Mouse (Mus musculus) stomach, postnatal 0 days (tissue): ENCODE data around the gene Cep112. TPM values are rescaled to one million over a fixed set of nuclear protein-coding genes. Genes with fewer than 3 reads are reported as not detected.
A peak's percentile ranks its signal among the peaks of the same experiment; 100 is the strongest.

Source experiments
- ATAC-seq: fragments of 200-750 bp; cut with Nextera tagmentation; 2 replicates; pipeline ENCODE4 v1.8.0; 2017; ENCODE audit not compliant: low FRiP score, low TSS enrichment
- DNase-seq: peaks from one replicate; pipeline ENCODE4 v3.0.0-alpha.2; 2016; ENCODE audit warnings: low spot score
- H3K27ac ChIP-seq: fragments of 300-500 bp; sonication (generic); replicated peaks from 2 replicates; pipeline ENCODE4 v1.5.1; 2014; ENCODE audit warnings: mild to moderate bottlenecking, control low read depth
- H3K27me3 ChIP-seq: fragments of 300-500 bp; sonication (generic); 2 replicates; pipeline ENCODE4 v1.6.1; 2014; ENCODE audit warnings: low read length; ENCODE audit not compliant: control insufficient read depth, insufficient read depth
- H3K36me3 ChIP-seq: fragments of 300-500 bp; sonication (generic); 2 replicates; pipeline ENCODE4 v1.6.1; 2014; ENCODE audit warnings: low read length, mixed read lengths; ENCODE audit not compliant: control insufficient read depth, insufficient read depth
- H3K4me1 ChIP-seq: fragments of 300-500 bp; sonication (generic); replicated peaks from 2 replicates; pipeline ENCODE4 v1.6.1; 2014; ENCODE audit warnings: antibody characterized with exemption; ENCODE audit not compliant: control insufficient read depth, insufficient read depth
- H3K4me2 ChIP-seq: fragments of 300-500 bp; sonication (generic); replicated peaks from 2 replicates; pipeline ENCODE4 v1.6.1; 2014; ENCODE audit warnings: low read depth, mild to moderate bottlenecking, control low read depth, moderate library complexity
- H3K4me3 ChIP-seq: fragments of 300-500 bp; sonication (generic); 2 replicates; pipeline ENCODE4 v1.5.1; 2014; ENCODE audit warnings: low read depth, low read length, control low read depth
- H3K9ac ChIP-seq: fragments of 300-500 bp; sonication (generic); 2 replicates; pipeline ENCODE4 v1.6.1; 2014; ENCODE audit warnings: mild to moderate bottlenecking, low read length, control low read depth, mixed read lengths
- H3K9me3 ChIP-seq: fragments of 300-500 bp; sonication (generic); 2 replicates; pipeline ENCODE4 v1.6.1; 2016; ENCODE audit warnings: low read length; ENCODE audit not compliant: control insufficient read depth
- CTCF ChIP-seq: IDR thresholded peaks from 2 replicates; pipeline ENCODE4 v1.5.1; 2016; ENCODE audit warnings: antibody characterized with exemption, low read depth, mild to moderate bottlenecking, moderate library complexity
- EP300 ChIP-seq: optimal IDR thresholded peaks from 2 replicates; pipeline ENCODE3; 2016; ENCODE audit warnings: antibody characterized with exemption
- WGBS: fragments of 180-500 bp; shearing (Covaris S2); extraction: QIAGEN DNeasy Blood & Tissue Kit; methylation state at CpG from one replicate; pipeline ENCODE4 v1.1.7; 2014; 5-methylcytosine and 5-hydroxymethylcytosine counted together
- polyA plus RNA-seq: library from polyadenylated mRNA; unstranded; fragments of >200 nt; fragmentation: Nextera tagmentation; extraction: Ambion mirVana; gene quantifications from 2 replicates; pipeline ENCODE4 v1.2.1, GENCODE M21; 2015

The Cep112 gene
- polyA plus RNA-seq, 1 experiment from 2014 or later = 3.5 TPM

GRCm38 (mm10) chr11:108425592-108425921, 565 bp downstream of the Cep112 start:
- H3K4me3 ChIP-seq = peak overlapping the region; percentile 72
- TF ChIP-seq EP300 = no peak
- H3K27me3 ChIP-seq = no peaks in the 10 kb centered on the region
- H3K4me1 ChIP-seq = no peaks in the 10 kb centered on the region; the same call in 1 of the 2 replicates
- H3K9me3 ChIP-seq = no peaks in the 10 kb centered on the region
- 8% methylated on average over 14 of the region's 14 CpGs for WGBS
- DNase-seq (peak; percentile 27), ATAC-seq (peak; percentile 48)
- H3K27ac ChIP-seq = peak overlapping the region; percentile 69
- no peaks in the 10 kb centered on the region for H3K36me3 ChIP-seq
- H3K4me2 ChIP-seq = peak overlapping the region; percentile 85
- peak overlapping the region; percentile 81 for H3K9ac ChIP-seq

- no peak for ATAC-seq
Measured at GRCm38 (mm10) chr11:108426086-108426485, 1.1 kb downstream of the Cep112 start.

GRCm38 (mm10) chr11:108427191-108427590, 2.2 kb downstream of the Cep112 start:
- TF ChIP-seq CTCF = no peak
- TF ChIP-seq EP300 = no peak
- Histone ChIP-seq H3K36me3 (no peaks in the 10 kb centered on the region), H3K4me1 (no peaks in the 10 kb centered on the region; the same call in 1 of the 2 replicates), H3K27ac (no peak overlapping the region), H3K4me3 (no peak overlapping the region), H3K9me3 (no peaks in the 10 kb centered on the region), H3K9ac (no peak overlapping the region), H3K4me2 (no peak overlapping the region), H3K27me3 (no peaks in the 10 kb centered on the region)
- WGBS = 62% methylated on average over 6 of the region's 6 CpGs
- DNase-seq = no peak
- ATAC-seq = no peak

More at GRCm38 (mm10) chr11:108426086-108426485, 1.1 kb downstream of the Cep112 start:
- Histone ChIP-seq H3K4me1 (no peaks in the 10 kb centered on the region; the same call in 1 of the 2 replicates), H3K36me3 (no peaks in the 10 kb centered on the region), H3K27ac (no peak overlapping the region), H3K9ac (0 out of 2 replicates have a peak overlapping the region, but pooled peaks have one; percentile 81), H3K27me3 (no peaks in the 10 kb centered on the region), H3K9me3 (no peaks in the 10 kb centered on the region), H3K4me2 (peak overlapping the region; percentile 85), H3K4me3 (no peak overlapping the region)
- WGBS = 89% methylated on average over 3 of the region's 3 CpGs
- TF ChIP-seq CTCF = no peak
- no peak for TF ChIP-seq EP300
- DNase-seq = no peak

GRCm38 (mm10) chr11:108429076-108429475, 4.1 kb downstream of the Cep112 start:
- Histone ChIP-seq H3K9ac (no peak overlapping the region), H3K4me2 (no peak overlapping the region), H3K36me3 (no peaks in the 10 kb centered on the region), H3K27me3 (no peaks in the 10 kb centered on the region), H3K27ac (no peak overlapping the region), H3K4me1 (no peaks in the 10 kb centered on the region; the same call in 1 of the 2 replicates), H3K9me3 (no peaks in the 10 kb centered on the region), H3K4me3 (no peak overlapping the region)
- TF ChIP-seq CTCF (no peak), EP300 (no peak)
- DNase-seq = no peak
- no peak for ATAC-seq
- 63% methylated on average over 2 of the region's 2 CpGs for WGBS

GRCm38 (mm10) chr11:108443893-108444563, 19.0 kb downstream of the Cep112 start:
- H3K4me1 ChIP-seq = no peaks in the 10 kb centered on the region
- H3K4me3 ChIP-seq = no peak overlapping the region
- no peaks in the 10 kb centered on the region for H3K36me3 ChIP-seq
- ATAC-seq (no peak), DNase-seq (no peak)
- WGBS = 48% methylated on average over 11 of the region's 11 CpGs
- no peak for TF ChIP-seq EP300
- H3K27ac ChIP-seq = no peak overlapping the region
- no peaks in the 10 kb centered on the region for H3K27me3 ChIP-seq
- H3K9me3 ChIP-seq = no peaks in the 10 kb centered on the region
- H3K4me2 ChIP-seq = no peak overlapping the region
- no peak overlapping the region for H3K9ac ChIP-seq

GRCm38 (mm10) chr11:108447148-108447547, 22.2 kb downstream of the Cep112 start:
- no peak overlapping the region for H3K9ac ChIP-seq
- no peaks in the 10 kb centered on the region for H3K27me3 ChIP-seq
- DNase-seq = peak; percentile 18
- H3K27ac ChIP-seq = no peak overlapping the region
- 0 out of 2 replicates have a peak, but pooled peaks cover 2% of the 10 kb centered on the region for H3K9me3 ChIP-seq
- no peak for TF ChIP-seq EP300
- TF ChIP-seq CTCF = peak; percentile 65
- no peak overlapping the region for H3K4me3 ChIP-seq
- no peaks in the 10 kb centered on the region for H3K4me1 ChIP-seq
- H3K4me2 ChIP-seq = no peak overlapping the region
- H3K36me3 ChIP-seq = no peaks in the 10 kb centered on the region
- ATAC-seq = no peak
